Mouse (Mus musculus) urinary bladder, postnatal 10 days (tissue): Measurements from ENCODE around the gene Fgd2.

Experiments
- DNase-seq: peaks from one replicate; pipeline ENCODE4 v3.0.0; 2022; ENCODE audit warnings: low spot score

Fgd2 gene

DNA sequence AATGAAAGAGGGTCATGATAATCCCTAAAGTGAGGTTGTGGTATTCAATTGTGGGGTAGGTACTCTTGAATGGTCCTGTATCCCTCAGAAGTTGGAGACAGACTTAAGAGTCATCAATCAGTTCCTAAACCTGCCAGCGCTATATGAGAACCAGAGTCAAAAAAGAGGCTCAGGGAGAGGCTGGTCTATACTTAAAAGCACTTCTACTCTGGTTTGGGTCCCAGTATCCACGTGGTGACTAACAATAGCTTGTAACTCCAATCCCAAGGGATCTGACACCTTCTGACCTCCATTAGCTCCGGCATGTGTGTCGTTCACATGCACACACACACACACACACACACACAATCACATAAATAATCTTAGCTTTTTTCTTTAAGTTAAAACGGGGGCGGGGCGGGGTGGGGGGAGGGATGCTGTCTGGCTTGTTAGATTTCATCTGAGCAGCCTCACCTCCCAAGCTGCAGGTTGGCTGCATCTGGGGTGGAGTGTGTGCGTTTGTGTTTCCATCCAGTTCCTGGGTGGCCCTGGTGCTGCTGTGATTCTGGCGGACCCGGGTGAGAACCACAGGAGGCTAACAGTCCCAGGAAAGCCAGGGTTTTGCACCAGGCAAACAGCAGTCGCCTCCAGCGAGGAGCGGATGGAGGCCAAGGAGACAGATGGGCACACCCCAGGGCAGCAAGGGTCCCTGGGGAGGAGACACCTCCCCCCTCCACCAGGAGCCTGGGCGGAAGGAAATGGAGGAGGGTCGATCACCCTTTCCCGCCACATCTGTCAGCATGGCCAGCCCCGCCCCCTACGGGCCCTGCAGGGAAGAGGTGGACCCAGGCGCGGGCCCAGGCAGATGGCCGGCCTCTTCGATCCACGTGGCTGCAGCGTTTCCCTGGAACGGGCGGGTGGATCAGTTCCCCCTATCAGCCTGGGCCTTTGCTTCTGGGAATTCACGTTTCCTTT is 37.0 kb downstream of the Fgd2 start:
- peak; percentile 31 for DNase-seq

DNA sequence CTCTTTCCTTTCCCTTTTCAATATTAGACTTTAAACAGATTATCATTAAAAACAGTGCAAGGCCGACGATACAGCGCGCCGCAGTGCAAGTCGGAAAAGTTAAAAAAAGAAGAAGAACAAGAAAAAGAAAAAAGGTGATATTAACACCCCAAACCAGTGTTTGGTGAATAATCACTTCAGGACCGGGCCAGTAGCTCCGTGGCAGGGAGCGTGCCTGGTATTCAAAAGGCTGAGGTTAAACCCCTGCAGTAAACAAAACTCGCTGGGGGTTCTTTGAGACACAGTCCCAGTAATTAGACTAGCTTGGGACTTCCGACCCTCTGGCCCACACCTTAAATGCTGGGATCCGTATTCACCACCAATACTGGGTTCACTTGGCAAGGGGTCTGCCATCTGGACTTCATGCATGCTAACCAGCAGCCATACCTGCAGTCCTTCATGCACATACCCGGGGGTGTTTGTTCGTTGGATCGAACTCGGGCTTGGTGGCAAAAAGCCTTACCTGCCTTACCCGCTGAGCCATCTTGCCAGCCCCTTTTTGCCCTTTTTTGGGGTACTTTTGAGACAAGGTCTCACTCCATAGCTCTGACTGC is 37.8 kb downstream of the Fgd2 start:
- DNase-seq, result no peak

DNA sequence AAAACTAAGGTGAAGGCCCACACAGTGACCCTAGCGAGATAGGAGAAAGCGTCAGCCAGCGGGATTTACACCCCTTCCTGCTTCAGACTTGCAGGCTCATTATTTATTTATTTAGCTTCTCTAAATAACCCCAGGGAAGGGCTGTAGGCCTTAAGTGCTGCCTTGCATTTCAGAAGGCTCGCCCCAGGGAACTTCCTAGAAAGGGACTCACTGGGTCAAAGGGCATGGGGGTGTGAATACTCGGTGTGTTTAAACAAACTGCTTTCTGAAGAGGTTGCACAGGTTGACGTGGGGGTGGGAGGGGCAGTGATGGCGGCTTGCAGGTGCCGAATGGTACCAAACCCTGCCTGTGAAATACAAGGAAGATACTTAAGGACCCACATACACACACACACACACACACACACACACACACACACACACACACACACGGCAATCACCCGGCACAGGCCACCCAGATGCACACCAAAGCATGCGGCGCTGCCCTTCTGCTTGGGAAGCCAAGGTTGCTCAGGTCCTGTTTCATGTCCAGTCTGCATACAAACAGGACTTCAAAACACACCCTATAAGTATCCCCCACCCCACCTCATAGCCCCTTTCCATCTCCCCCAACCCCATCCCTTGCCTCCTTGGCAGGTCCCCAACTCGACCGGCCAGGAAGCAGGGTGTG is 38.7 kb downstream of the Fgd2 start:
- no peak for DNase-seq

DNA sequence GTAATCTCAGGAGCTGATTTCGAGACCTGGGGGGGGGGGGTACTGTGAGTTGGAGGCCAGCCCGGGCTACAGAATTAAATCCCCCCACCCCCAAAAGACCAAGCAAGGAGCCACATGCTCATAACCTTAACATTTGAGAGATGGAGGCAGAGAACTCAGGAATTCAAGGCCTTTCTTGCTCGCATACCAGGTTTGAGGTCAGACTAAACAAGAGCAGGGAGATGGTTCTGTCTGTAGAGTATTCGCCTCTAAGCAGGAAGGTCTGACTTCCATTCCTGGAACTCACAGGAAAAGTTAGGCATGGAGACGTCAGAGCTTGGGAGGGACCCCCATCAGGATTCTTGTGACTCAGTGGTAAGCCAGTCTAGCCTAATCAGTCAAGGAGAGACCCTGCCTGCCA is 39.3 kb downstream of the Fgd2 start:
- no peak for DNase-seq

DNA sequence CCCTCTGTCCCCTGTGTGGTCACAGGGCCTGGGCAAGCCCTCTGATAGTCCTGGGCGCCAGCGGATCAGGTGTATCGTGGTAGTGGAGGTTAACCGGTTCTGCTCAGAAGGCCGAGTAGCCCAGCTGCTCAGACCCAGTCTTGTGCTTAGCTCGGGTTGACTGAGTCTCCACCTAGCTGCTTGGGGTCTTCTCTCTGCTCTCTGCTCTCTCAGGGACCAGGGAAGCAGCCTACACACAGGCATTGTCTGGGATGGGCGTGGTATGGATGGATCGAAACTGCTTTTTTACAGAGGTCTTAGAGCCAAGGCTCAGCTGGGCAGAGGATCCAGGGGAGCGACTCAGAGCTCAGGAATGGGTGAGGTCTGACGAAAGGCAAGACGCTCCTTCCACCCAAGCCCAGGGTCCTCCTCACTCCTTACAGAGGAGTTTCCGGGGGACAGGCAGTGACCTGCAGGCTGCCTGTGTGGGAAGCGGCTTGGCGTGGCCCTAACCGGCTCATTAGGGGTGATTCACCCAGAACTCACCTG is 41.1 kb downstream of the Fgd2 start:
- no peak for DNase-seq

DNA sequence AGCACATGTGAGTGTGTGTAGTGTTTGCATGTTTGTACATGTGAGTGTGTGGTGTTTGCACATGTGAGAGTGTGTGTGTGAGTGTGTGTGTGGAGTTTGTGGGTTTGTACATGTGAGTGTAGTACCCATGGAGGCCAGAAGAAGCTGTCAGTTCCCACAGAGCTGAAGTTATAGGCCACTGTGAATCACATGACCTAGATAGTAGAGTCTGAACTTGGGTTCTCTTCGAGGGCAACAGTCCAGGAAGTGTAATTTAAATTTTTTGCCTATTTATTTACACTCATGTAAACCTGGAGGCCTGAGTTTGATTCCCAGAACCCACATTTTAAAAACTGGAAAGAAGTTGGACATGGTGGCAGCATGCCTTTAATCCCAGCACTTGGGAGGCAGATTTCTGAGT is 42.5 kb downstream of the Fgd2 start:
- DNase-seq, result no peak

DNA sequence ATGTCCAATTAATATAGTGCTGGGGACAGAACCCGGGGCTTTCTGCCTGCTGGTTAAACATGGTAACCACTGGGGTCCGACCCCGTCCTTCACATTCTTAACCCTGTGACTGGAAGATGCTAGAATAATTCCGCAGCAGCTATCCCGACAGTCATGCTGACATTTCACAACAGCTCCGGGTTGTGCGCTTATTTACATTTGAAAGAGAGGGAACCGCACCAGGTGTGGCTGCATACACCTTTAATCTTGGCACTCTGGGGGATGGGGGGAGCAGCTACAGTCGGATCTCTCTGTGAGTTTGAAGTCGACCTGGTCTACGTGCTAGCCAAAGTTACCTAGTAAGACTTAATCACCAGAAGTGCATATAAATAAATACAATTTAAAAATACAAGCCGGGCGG is 44.8 kb downstream of the Fgd2 start:
- no peak for DNase-seq

DNA sequence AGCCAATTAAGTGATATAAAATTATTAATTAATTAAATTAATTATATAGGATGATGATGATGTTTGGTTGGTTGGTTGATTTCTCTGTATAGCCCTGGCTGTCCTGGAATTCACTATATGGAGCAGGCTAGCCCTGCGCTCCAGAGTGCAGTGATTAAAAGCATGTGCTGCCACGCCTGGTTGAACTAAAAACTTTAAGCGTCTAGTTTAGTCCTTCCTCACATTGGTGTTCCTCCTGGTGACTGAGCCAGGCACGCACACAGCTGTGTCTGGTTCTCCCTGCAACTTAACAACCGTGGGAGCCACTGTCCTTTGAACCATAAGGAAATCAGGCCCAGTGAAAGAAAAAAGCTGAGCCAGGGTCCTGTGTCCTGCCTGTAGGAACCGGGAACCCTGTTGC is 45.4 kb downstream of the Fgd2 start:
- DNase-seq, result no peak

DNA sequence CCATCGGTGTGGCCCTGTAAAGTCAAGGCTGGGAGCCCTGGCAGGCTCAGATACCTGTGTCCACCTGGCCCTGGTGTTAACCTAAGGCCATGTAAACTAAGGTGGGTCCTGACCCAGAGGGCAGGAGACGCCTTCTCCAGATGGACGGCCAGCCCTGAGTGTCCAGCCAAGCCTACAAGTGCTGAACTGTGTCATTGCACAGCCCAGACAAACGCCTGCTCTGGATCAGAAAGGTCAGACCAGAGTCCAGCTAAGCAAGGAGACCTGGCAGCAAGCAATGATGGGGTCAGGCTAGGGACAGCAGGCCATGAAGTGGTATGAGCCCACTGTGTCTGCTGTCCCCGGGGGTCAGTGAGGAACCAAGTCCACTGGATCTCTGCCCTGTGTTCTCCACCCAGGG is 46.7 kb downstream of the Fgd2 start:
- DNase-seq, result no peak

DNA sequence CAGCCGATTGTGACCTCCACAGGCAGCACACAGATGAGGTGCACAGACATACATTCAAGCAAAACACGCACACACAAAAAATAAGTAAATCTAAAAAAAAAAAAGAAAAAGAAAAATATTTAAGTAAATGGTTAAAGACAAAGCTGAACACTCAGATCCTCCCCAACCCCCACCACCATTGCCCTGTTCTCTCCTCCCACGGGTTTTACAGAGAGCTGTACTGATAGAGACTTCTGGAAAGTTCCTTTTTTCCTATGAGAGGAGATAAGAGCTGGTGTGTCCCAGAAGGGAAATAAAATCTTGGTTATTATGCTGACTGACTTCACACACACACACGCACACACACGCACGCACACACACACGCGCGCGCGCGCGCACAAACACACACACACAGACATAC is 47.6 kb downstream of the Fgd2 start:
- DNase-seq, result no peak

DNA sequence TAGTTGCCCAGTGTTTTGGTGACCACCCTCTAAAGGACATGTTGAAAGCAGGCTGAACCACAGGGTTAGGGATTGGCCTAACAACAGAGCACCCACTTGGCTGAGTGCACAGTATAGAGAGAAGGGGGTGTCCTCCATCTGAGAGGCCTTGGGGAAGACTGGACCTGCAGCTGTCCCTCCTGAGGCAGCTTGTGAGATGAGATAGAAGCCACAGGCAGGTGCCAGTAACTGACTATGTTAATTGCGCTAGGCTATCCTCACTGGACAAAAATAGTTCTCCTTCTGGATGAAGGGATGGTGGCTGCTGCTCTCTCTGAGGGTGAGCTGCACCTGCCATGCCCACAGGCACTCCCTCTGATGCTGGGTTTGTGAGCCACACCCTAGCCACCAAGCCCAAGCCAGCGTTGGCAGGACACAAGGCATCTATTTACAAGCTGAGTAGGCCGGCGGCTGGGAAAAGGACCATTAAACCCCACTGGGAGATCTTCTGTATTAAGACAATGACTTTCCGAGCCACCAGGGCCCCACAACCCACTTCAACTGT is 49.2 kb downstream of the Fgd2 start:
- no peak for DNase-seq

DNA sequence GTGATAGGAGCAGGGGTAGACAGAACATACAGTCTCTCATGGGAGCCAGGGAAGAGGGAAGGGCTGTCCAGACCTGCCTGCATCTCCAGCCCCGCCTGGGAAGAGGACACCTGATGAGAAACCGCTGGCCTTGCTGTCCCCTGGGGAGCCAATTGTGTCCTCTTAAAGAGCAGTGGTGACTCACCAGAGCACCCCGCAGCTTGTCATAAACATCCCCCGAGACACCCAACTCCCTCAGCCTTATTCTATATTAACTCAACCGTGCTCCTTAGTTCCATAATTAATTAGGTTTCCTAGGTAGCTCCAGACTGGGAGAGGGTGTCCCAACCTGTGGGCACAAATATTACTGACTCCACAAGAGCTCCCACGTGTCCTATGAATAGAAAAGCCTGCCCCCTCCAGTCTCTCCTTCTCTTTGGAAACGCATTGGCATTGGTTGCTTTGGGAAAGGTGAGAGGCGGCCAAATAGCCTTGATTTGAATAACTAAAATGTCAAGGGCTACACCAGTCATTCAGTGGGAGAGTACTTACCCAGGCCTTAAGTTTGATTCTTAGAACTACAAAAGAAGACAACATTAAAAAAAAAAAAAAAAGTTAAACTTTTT is 51.2 kb downstream of the Fgd2 start:
- no peak for DNase-seq

DNA sequence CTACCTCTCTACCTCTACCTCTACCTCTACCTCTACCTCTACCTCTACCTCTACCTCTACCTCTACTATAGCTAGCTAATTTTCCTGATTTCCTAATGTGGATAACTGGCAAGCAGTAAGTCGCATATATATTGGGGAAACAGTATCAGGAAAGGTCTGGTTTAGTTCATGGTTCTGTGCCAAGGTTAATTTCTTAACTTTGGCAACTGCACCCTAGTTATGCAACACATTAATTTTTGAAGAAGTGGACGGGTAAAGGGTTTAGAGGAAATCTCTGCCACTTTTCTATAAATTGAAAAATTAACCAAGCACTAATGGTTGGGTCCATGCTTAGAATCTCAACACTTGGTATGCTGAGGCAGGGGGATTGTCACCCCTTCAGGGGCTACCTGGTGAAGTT is 53.9 kb downstream of the Fgd2 start:
- no peak for DNase-seq

DNA sequence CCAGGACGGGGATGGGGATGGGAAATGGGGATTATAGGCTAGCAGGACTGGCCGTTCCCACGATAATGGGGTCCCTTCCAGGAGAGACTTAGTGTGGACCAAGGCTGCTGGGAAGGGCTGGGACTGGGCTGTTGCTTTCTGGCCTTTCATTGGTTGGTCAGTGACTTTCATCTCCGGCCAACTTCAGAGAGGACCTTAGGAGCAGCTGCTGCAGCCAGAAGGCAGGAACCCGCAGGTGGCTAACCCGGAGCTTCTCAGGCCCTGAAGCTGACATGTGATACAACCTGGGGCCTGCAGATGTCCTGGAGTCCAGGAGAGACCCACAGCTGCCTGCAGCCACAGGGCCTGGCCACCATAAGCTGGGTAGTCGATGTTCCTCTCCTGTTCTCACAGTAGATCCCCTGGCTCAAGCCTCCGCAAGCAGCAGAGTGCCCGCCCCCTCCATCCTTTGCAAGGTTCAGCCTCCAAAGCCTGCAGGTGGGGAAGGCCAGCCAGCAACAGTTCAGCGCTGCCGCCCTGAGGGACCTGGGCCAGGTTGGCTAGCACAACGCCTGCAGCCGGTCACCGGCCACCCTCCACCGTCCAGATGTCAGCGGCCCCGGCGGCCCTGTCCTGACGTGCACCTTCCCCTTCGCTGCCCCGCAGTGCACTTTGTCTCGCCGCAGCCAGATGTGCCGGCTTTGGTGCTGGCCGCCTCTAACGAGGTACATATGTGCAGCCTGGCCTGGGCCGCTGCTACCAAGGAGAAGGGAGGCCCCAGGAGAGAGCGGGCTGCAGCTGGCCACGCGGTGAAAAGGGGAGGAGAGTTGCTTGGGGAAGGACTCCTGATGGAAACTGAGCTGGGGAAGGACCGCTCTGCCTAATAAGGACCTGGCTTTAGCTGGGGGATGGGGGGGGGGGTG is 55.3 kb downstream of the Fgd2 start:
- no peak for DNase-seq

DNA sequence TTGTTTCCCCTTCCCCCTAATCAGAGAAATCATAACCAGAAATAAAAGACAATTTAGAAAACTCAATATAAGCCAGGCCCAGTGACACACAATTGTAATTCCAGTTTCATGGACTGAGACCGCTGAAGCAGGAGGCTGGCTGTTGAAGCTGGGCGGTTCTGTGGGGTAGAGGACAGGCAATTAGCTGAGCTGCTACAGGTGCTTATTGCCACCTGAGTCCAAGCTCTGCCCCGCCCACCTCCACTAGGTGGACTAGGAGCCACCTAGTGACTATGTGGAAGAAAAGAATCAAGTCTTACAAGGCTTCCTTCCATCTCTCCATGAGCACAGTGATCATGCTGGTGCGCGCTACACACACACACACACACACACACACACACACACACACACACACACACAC is 56.0 kb downstream of the Fgd2 start:
- DNase-seq, result no peak

DNA sequence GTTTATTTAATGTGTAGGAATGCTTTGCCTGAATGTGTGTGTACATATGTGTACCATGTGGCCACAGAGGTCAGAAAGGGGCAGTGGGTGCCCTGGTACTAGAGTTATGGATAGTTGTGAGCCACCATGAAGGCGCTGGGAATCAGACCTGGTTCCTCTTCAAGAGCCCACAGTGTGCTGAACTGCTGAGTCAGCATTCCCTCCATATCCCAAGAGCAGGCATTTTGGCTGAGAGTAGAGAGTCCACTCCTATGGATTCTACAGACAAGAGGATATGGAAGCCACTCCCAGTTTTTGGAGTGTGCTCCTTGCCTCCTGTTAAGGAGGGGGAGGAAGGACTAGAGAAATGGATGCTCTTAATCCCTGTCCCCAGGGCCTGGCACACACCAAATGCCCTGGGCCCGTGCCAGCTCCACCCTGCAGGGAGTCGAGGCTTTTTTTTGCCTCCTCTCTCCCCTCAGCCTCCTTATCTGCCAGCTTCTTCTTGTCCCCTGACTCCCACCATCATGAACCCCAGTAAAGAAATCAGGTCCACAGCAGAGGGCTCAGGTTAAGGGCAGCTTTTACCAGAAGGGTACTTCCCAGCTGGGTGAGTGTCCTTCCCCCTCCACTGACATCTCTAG is 58.2 kb downstream of the Fgd2 start:
- no peak for DNase-seq

DNA sequence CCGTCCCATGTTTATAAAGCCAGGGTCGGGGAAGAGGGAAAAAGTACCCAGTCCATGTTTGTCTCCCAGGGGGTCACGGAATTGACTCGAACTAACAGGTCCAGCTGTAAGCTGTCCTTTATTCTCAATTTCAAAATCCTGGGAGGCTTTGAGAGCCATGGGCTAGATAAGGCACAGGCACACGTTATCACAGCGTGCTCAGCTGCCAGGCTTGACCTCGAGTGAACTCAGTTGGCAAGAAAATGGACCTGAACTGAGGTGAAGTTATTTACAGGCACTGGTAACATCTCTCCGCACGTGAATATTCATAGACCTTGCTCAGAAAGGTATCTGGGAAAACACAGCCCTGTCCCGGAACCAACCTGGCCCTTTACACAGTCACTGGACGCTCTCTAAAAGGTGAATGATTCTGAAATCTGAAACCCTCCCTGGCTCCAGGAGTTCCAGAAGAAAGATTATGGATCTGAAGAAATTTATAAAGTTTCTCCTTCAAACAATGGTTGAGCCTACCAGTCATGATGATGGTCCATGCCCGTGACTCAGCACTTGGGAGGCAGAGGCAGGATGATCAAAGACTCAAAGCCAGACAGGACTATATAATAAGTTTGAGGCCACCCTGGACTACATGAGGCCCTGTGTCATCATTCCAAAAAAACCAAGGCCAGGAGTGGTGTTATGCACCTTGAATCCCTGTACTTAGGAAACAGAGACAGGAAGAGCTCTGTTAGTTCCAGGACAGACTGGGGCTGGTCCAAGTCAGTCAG is 59.4 kb downstream of the Fgd2 start:
- DNase-seq, result no peak

DNA sequence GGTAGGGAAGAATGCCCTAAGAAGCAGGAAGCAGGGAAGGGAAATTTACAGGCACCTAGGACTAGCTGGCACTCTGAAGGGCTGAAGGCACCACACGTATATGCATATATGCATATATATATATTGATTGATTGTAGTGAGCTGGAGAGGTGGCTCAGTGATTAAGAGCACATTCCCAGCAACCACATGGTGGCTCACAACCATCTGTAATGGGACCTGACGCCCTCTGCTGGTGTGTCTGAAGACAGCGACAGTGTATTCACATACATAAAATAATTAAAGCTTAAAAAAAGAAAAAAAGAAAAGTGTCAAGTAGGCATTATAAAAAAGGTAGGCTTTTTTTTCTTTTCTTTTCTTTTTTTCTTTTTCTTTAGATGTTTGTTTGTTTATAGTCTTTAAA is 60.6 kb downstream of the Fgd2 start:
- DNase-seq, result no peak

DNA sequence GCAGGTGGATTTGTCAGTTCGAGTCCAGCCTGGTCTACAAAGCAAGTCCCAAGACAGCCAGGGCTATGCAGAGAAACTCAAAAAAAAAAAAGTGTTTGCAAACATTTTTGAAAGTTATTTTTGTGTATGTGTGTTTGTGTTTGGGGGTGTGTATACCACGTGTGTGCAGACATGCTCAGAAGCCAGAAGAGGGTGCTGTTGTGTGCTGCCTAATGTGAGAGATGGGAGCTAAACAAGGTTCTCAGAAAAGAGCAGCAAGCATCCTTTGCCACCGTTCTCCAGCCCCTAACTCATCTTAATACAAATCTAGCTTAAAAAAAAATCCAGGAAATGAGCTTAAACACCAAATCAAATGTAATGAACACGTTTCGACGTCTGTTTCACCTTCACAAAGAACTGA is 61.6 kb downstream of the Fgd2 start:
- no peak for DNase-seq

DNA sequence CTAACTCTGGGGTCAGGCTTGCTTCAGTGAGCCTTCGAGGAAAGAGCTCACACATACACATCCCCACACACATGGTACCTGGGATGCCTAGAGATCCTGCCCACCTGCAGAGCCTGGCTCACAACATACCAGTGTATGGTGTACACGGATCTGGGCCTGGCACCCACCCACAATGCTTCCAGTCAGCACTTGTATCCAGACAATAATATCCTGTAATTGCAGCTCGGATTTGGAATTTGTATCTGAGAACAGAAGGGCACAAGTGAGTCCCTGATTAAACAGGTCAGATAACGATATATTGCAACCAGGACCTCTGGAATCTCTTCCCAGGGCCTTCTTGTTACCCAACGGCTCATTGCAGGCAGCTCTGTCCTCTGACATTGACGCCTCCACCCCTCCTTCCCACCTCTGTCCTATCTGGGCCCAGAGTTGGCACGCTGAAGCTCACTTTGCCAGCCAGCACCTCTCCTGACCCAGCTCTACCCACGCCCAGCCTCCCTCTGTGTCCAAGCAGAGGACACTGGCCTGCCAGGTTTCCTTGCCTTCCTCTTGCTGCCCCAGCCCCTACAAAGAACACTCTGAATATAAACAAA is 62.3 kb downstream of the Fgd2 start:
- DNase-seq, result no peak
